Mouse (Mus musculus) C2C12 (cell line): Measurements from ENCODE around the gene Ankdd1a. TPM values are rescaled to one million over a fixed set of nuclear protein-coding genes. Genes with fewer than 3 reads are reported as not detected.

ENCODE experiments used
- H3K27me3 ChIP-seq: one replicate; pipeline ENCODE4 v1.6.1; 2011; ENCODE audit not compliant: control insufficient read depth, insufficient read depth, insufficient read length
- H3K36me3 ChIP-seq: one replicate; pipeline ENCODE4 v1.6.1; 2011; ENCODE audit not compliant: control insufficient read depth, insufficient read depth
- H3K4me3 ChIP-seq: one replicate; pipeline ENCODE4 v1.5.1; 2011; ENCODE audit warnings: mild to moderate bottlenecking, control low read depth; ENCODE audit not compliant: poor library complexity, insufficient read depth, severe bottlenecking
- H3K79me2 ChIP-seq: one replicate; pipeline ENCODE4 v1.6.1; 2011; ENCODE audit not compliant: control insufficient read depth, insufficient read depth
- H3K79me3 ChIP-seq: one replicate; pipeline ENCODE4 v1.6.1; 2011; ENCODE audit warnings: low read depth, control low read depth
- H3ac ChIP-seq: one replicate; pipeline ENCODE3; 2011; ENCODE audit warnings: low read depth; ENCODE audit not compliant: control insufficient read depth, insufficient read length
- CEBPB ChIP-seq: IDR thresholded peaks from one replicate; pipeline ENCODE4 v1.6.1; 2011; ENCODE audit warnings: low read depth, mild to moderate bottlenecking, control low read depth, moderate library complexity
- CTCF ChIP-seq: IDR thresholded peaks from one replicate; pipeline ENCODE4 v1.5.1; 2011; ENCODE audit not compliant: control insufficient read depth, insufficient read depth, insufficient read length
- FOSL1 ChIP-seq: IDR thresholded peaks from one replicate; pipeline ENCODE4 v1.8.0; 2011; ENCODE audit warnings: mild to moderate bottlenecking, low read length; ENCODE audit not compliant: poor library complexity, insufficient read depth, severe bottlenecking
- MAX ChIP-seq: IDR thresholded peaks from one replicate; pipeline ENCODE4 v1.6.1; 2011; ENCODE audit warnings: mild to moderate bottlenecking, control low read depth
- MYOD1 ChIP-seq: IDR thresholded peaks from one replicate; pipeline ENCODE4 v1.6.1; 2011; ENCODE audit warnings: low read depth; ENCODE audit not compliant: control insufficient read depth, insufficient read length
- MYOG ChIP-seq: IDR thresholded peaks from one replicate; pipeline ENCODE4 v1.6.1; 2011; ENCODE audit not compliant: control insufficient read depth, insufficient read length; ENCODE audit errors: extremely low read depth
- USF1 ChIP-seq: IDR thresholded peaks from one replicate; pipeline ENCODE4 v1.6.1; 2011; ENCODE audit warnings: low read depth, mild to moderate bottlenecking, control low read depth, moderate library complexity
- polyA plus RNA-seq: library from polyadenylated mRNA; unstranded; fragments of >200 nt; fragmentation: generic; extraction: Trizol; gene quantifications from one replicate; pipeline ENCODE4 v1.2.1, GENCODE M21; 2012; ENCODE audit warnings: missing spikeins

Gene Ankdd1a
- polyA plus RNA-seq, 1 experiment = not detected

GRCm38 (mm10) chr9:65523611-65524364 is 3.8 kb upstream of the Ankdd1a start:
- no peak overlapping the region for H3K4me3 ChIP-seq
- H3K79me3 ChIP-seq = no peaks in the 10 kb centered on the region
- TF ChIP-seq USF1 = peak; percentile 87
- no peak for TF ChIP-seq MYOG
- TF ChIP-seq MAX = peak; percentile 92
- TF ChIP-seq MYOD1 = no peak
- TF ChIP-seq CTCF = peak; percentile 95
- no peaks in the 10 kb centered on the region for H3K79me2 ChIP-seq
- H3K36me3 ChIP-seq = no peaks in the 10 kb centered on the region
- no peak overlapping the region for H3ac ChIP-seq
- H3K27me3 ChIP-seq = no peaks in the 10 kb centered on the region

DNA sequence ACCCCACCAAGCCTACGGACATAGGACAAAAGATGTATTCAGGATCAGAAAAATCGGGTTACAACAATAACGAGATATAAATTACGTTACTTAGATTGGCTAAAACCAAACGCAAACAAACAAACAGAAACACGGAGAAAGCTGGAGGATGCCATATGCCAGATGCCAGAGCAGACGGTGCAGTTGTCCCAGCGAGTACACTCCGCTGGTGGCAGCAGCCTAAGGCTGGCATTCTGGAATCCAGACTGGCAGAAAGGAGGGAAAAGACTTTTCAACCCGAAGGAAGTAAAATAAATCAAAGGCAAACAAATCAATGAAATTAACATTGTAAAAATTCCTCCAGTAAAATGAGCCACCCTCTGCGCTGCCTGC is 498 bp upstream of the Ankdd1a start:
- Histone ChIP-seq H3K79me3 (no peaks in the 10 kb centered on the region), H3ac (no peak overlapping the region), H3K4me3 (no peak overlapping the region), H3K79me2 (no peaks in the 10 kb centered on the region), H3K27me3 (no peaks in the 10 kb centered on the region), H3K36me3 (no peaks in the 10 kb centered on the region)
- TF ChIP-seq CEBPB = no peak
- no peak for TF ChIP-seq USF1
- no peak for TF ChIP-seq MYOG
- no peak for TF ChIP-seq FOSL1
- no peak for TF ChIP-seq MYOD1
- TF ChIP-seq CTCF = no peak
- no peak for TF ChIP-seq MAX

GRCm38 (mm10) chr9:65514851-65515261 is 5.1 kb downstream of the Ankdd1a start:
- Histone ChIP-seq H3K79me3 (no peaks in the 10 kb centered on the region), H3K27me3 (no peaks in the 10 kb centered on the region), H3K36me3 (no peaks in the 10 kb centered on the region), H3K4me3 (no peak overlapping the region), H3K79me2 (no peaks in the 10 kb centered on the region), H3ac (no peak overlapping the region)
- TF ChIP-seq FOSL1 = no peak
- TF ChIP-seq MYOG = no peak

DNA sequence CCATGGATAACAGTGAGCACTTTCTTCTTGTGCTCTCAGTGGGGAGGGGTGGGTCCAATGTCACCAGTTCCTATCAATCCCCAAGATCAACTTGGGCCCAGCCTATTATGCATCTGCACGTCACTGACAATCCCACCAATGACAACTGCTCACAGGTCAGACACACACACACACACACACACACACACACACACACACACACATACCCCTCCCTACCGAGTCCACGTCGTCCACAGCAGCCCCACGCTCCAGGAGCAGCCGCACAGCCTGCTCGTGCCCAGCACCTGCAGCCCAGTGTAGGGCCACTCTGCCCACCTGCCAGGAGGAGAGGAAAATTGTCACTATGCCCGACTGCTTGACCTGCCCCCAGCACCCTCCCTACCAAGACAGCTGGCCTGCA is 5.6 kb downstream of the Ankdd1a start:
- TF ChIP-seq USF1 (no peak), FOSL1 (no peak), MYOG (no peak), CTCF (no peak), MAX (no peak), CEBPB (no peak), MYOD1 (no peak)
- Histone ChIP-seq H3K36me3 (no peaks in the 10 kb centered on the region), H3K27me3 (peaks cover 2% of the 10 kb centered on the region), H3K79me2 (no peaks in the 10 kb centered on the region), H3K4me3 (no peak overlapping the region), H3ac (no peak overlapping the region), H3K79me3 (no peaks in the 10 kb centered on the region)

- Histone ChIP-seq H3K79me2 (no peaks in the 10 kb centered on the region), H3K27me3 (peaks cover 3% of the 10 kb centered on the region), H3K4me3 (no peak overlapping the region), H3K79me3 (no peaks in the 10 kb centered on the region), H3K36me3 (no peaks in the 10 kb centered on the region), H3ac (no peak overlapping the region)
- no peak for TF ChIP-seq MAX
- no peak for TF ChIP-seq CTCF
- TF ChIP-seq FOSL1 = no peak
- no peak for TF ChIP-seq MYOG
- no peak for TF ChIP-seq MYOD1
- no peak for TF ChIP-seq CEBPB
Observed at GRCm38 (mm10) chr9:65512520-65512919, 7.5 kb downstream of the Ankdd1a start.

- H3K79me3 ChIP-seq = no peaks in the 10 kb centered on the region
- no peak for TF ChIP-seq CEBPB
- no peak for TF ChIP-seq USF1
- TF ChIP-seq FOSL1 = no peak
- TF ChIP-seq MAX = no peak
- no peak for TF ChIP-seq MYOD1
- H3K4me3 ChIP-seq = no peak overlapping the region
- no peaks in the 10 kb centered on the region for H3K79me2 ChIP-seq
- peaks cover 3% of the 10 kb centered on the region for H3K27me3 ChIP-seq
- no peaks in the 10 kb centered on the region for H3K36me3 ChIP-seq
- H3ac ChIP-seq = no peak overlapping the region
Observed at GRCm38 (mm10) chr9:65508449-65508848, 11.5 kb downstream of the Ankdd1a start.
